In the genomic region with DNA sequence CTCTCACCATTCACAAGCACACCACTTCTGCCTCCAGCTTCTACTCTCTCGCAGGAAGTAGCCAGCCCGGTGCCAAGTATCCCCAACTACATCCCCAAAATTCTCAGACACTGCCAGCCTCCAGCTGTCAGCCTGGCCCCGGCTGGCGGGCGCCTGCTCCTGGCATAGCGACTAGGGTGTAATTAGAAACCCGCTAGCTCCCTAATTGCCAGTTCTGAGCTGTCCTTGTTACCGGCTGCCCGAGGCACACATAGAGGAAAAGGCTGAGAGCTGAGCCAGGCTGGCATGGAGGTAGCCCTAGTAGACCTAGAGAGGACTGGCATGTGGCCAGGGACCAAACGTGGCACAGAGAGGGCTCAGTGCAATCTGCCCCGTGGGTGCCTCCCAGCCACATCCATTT, we compare ENCODE assay signal across 8 mouse cellular contexts. TPM values are rescaled to one million over a fixed set of nuclear protein-coding genes. Genes with fewer than 3 reads are reported as not detected.
DNase-seq lines count a peak whose midpoint lies in the region; ATAC-seq and TF ChIP-seq lines count a peak whose summit lies in the region.

No protein-coding gene starts in this region.

- intact Hi-C loops in heart, postnatal 10 days (cut with DNase I): no loop called here

- H3K9ac ChIP-seq in midbrain, embryonic 11.5 days (ENCODE audit: low read length): no peak overlapping the region
- no peak overlapping the region for H3K9ac ChIP-seq in midbrain, embryonic 15.5 days
- H3K9ac ChIP-seq in embryonic facial prominence, embryonic 15.5 days: no peak overlapping the region
- no peak overlapping the region for H3K9ac ChIP-seq in lung, postnatal 0 days (replicated peaks; ENCODE audit: low read depth)

- no peaks in the 10 kb centered on the region for H3K9me3 ChIP-seq in midbrain, embryonic 11.5 days (ENCODE audit: control insufficient read depth, low read length)
- no peaks in the 10 kb centered on the region for H3K9me3 ChIP-seq in midbrain, embryonic 15.5 days
- H3K9me3 ChIP-seq in embryonic facial prominence, embryonic 15.5 days (replicated peaks): no peaks in the 10 kb centered on the region; the same call in 1 of the 2 replicates
- no peaks in the 10 kb centered on the region for H3K9me3 ChIP-seq in lung, postnatal 0 days (ENCODE audit: low read length)

- no peaks in the 10 kb centered on the region for H3K36me3 ChIP-seq in midbrain, embryonic 11.5 days (ENCODE audit: control insufficient read depth, insufficient read depth, low read length)
- no peaks in the 10 kb centered on the region for H3K36me3 ChIP-seq in midbrain, embryonic 15.5 days (replicated peaks)
- H3K36me3 ChIP-seq in embryonic facial prominence, embryonic 15.5 days: no peaks in the 10 kb centered on the region
- H3K36me3 ChIP-seq in lung, postnatal 0 days (ENCODE audit: insufficient read depth, low read length): no peaks in the 10 kb centered on the region

- 90% methylated on average over 11 of the region's 11 CpGs for WGBS in midbrain, embryonic 11.5 days
- 72% methylated on average over 11 of the region's 11 CpGs for WGBS in midbrain, embryonic 15.5 days
- 60% methylated on average over 11 of the region's 11 CpGs for WGBS in embryonic facial prominence, embryonic 15.5 days
- 72% methylated on average over 11 of the region's 11 CpGs for WGBS in lung, postnatal 0 days

- DNase-seq in midbrain, embryonic 11.5 days (ENCODE audit: low spot score, missing footprints): peak; percentile 8
- DNase-seq in layer of hippocampus, adult 9-10 months (ENCODE audit: low spot score): peak; percentile 38
- DNase-seq in right cerebral cortex, postnatal 25 days: peak; percentile 65
- no peak for DNase-seq in lung, postnatal 0 days (ENCODE audit: low spot score)
- DNase-seq in heart, postnatal 10 days: no peak
- no peak for DNase-seq in embryo, embryonic 10.5 days (ENCODE audit: low spot score)

- no peak overlapping the region for H3K4me2 ChIP-seq in midbrain, embryonic 11.5 days
- no peak overlapping the region for H3K4me2 ChIP-seq in midbrain, embryonic 15.5 days
- no peak overlapping the region for H3K4me2 ChIP-seq in embryonic facial prominence, embryonic 15.5 days (replicated peaks)
- H3K4me2 ChIP-seq in lung, postnatal 0 days (replicated peaks; ENCODE audit: low read depth, low read length): no peak overlapping the region

- H3K4me3 ChIP-seq in midbrain, embryonic 11.5 days (ENCODE audit: low read depth, low read length): no peak overlapping the region
- H3K4me3 ChIP-seq in midbrain, embryonic 15.5 days: no peak overlapping the region
- no peak overlapping the region for H3K4me3 ChIP-seq in embryonic facial prominence, embryonic 15.5 days (replicated peaks)
- no peak overlapping the region for H3K4me3 ChIP-seq in lung, postnatal 0 days (ENCODE audit: low read depth, low read length)

- no peak for TF ChIP-seq EP300 in lung, postnatal 0 days (IDR thresholded peaks at IDR 0.05)

- no peak overlapping the region for H3K27ac ChIP-seq in midbrain, embryonic 11.5 days (ENCODE audit: low read depth, low read length)
- no peak overlapping the region for H3K27ac ChIP-seq in midbrain, embryonic 15.5 days
- no peak overlapping the region for H3K27ac ChIP-seq in embryonic facial prominence, embryonic 15.5 days (replicated peaks)
- no peak overlapping the region for H3K27ac ChIP-seq in lung, postnatal 0 days (ENCODE audit: low read length)

- no peaks in the 10 kb centered on the region for H3K4me1 ChIP-seq in midbrain, embryonic 11.5 days (ENCODE audit: control insufficient read depth, insufficient read depth, low read length)
- no peaks in the 10 kb centered on the region for H3K4me1 ChIP-seq in midbrain, embryonic 15.5 days
- 0 out of 2 replicates have a peak, but pooled peaks cover 5% of the 10 kb centered on the region for H3K4me1 ChIP-seq in embryonic facial prominence, embryonic 15.5 days
- H3K4me1 ChIP-seq in lung, postnatal 0 days (ENCODE audit: insufficient read depth, low read depth, low read length): no peaks in the 10 kb centered on the region

- ATAC-seq in midbrain, embryonic 11.5 days (ENCODE audit: low FRiP score): no peak
- ATAC-seq in midbrain, embryonic 15.5 days (replicated peaks): no peak
- ATAC-seq in embryonic facial prominence, embryonic 15.5 days (ENCODE audit: insufficient number of reproducible peaks, low FRiP score, low TSS enrichment, low read depth): peak; percentile 76
- ATAC-seq in lung, postnatal 0 days: no peak

- no peak for TF ChIP-seq CTCF in lung, postnatal 0 days (IDR thresholded peaks at IDR 0.05)

- no peaks in the 10 kb centered on the region for H3K27me3 ChIP-seq in midbrain, embryonic 11.5 days (ENCODE audit: control insufficient read depth, insufficient read depth, low read length)
- no peaks in the 10 kb centered on the region for H3K27me3 ChIP-seq in midbrain, embryonic 15.5 days (replicated peaks)
- no peaks in the 10 kb centered on the region for H3K27me3 ChIP-seq in embryonic facial prominence, embryonic 15.5 days
- H3K27me3 ChIP-seq in lung, postnatal 0 days (replicated peaks; ENCODE audit: insufficient read depth, low read length): no peaks in the 10 kb centered on the region

RNA-seq across cellular contexts. Expression of a gene that starts 8.1 kb away (rescaled TPM):
- not detected in 2 replicates for polyA plus RNA-seq in midbrain, embryonic 11.5 days (2014; fragmentation: Nextera tagmentation; extraction: Ambion mirVana)
- polyA plus RNA-seq in midbrain, embryonic 15.5 days (2015; fragmentation: Nextera tagmentation; extraction: Ambion mirVana): 0.37 TPM in 1 of 2 replicates, not detected in the other
- polyA plus RNA-seq in embryonic facial prominence, embryonic 15.5 days (2015; fragmentation: Nextera tagmentation; extraction: Ambion mirVana): 0.09 TPM in 1 of 2 replicates, not detected in the other
- polyA plus RNA-seq in lung, postnatal 0 days (2015; fragmentation: Nextera tagmentation; extraction: Ambion mirVana): 0.14 and 0.19 TPM in 2 replicates
- total RNA-seq in heart, postnatal 10 days (2021): not detected

RNA-seq across cellular contexts. Expression of a gene that starts 8.8 kb away (rescaled TPM):
- 56.2 and 58.2 TPM in 2 replicates for polyA plus RNA-seq in midbrain, embryonic 11.5 days (2014; fragmentation: Nextera tagmentation; extraction: Ambion mirVana)
- polyA plus RNA-seq in midbrain, embryonic 15.5 days (2015; fragmentation: Nextera tagmentation; extraction: Ambion mirVana): 29.8 and 42.7 TPM in 2 replicates
- 393 and 406 TPM in 2 replicates for polyA plus RNA-seq in embryonic facial prominence, embryonic 15.5 days (2015; fragmentation: Nextera tagmentation; extraction: Ambion mirVana)
- polyA plus RNA-seq in lung, postnatal 0 days (2015; fragmentation: Nextera tagmentation; extraction: Ambion mirVana): 58.0 and 64.2 TPM in 2 replicates
- total RNA-seq in heart, postnatal 10 days (2021): 10 to 100 TPM; 23.6 to 29.0 TPM

RNA-seq across cellular contexts. Expression of a gene that starts 23.2 kb away (rescaled TPM):
- polyA plus RNA-seq in midbrain, embryonic 11.5 days (2014; fragmentation: Nextera tagmentation; extraction: Ambion mirVana): 2.8 and 3.9 TPM in 2 replicates
- polyA plus RNA-seq in midbrain, embryonic 15.5 days (2015; fragmentation: Nextera tagmentation; extraction: Ambion mirVana): 8.4 and 8.7 TPM in 2 replicates
- polyA plus RNA-seq in embryonic facial prominence, embryonic 15.5 days (2015; fragmentation: Nextera tagmentation; extraction: Ambion mirVana): 6.3 and 7.4 TPM in 2 replicates
- 5.9 and 7.2 TPM in 2 replicates for polyA plus RNA-seq in lung, postnatal 0 days (2015; fragmentation: Nextera tagmentation; extraction: Ambion mirVana)
- 1 to 10 TPM; 7.8 to 8.3 TPM for total RNA-seq in heart, postnatal 10 days (2021)

RNA-seq across cellular contexts. Expression of a gene that starts 30.2 kb away (rescaled TPM):
- 7.6 and 8.9 TPM in 2 replicates for polyA plus RNA-seq in midbrain, embryonic 11.5 days (2014; fragmentation: Nextera tagmentation; extraction: Ambion mirVana)
- 2.2 and 2.8 TPM in 2 replicates for polyA plus RNA-seq in midbrain, embryonic 15.5 days (2015; fragmentation: Nextera tagmentation; extraction: Ambion mirVana)
- 35.1 and 38.0 TPM in 2 replicates for polyA plus RNA-seq in embryonic facial prominence, embryonic 15.5 days (2015; fragmentation: Nextera tagmentation; extraction: Ambion mirVana)
- 6.1 and 8.7 TPM in 2 replicates for polyA plus RNA-seq in lung, postnatal 0 days (2015; fragmentation: Nextera tagmentation; extraction: Ambion mirVana)
- 1 to 10 TPM; 8.1 to 9.3 TPM for total RNA-seq in heart, postnatal 10 days (2021)

RNA-seq across cellular contexts. Expression of a gene that starts 55.3 kb away (rescaled TPM):
- 94.9 and 100.0 TPM in 2 replicates for polyA plus RNA-seq in midbrain, embryonic 11.5 days (2014; fragmentation: Nextera tagmentation; extraction: Ambion mirVana)
- 54.8 and 56.4 TPM in 2 replicates for polyA plus RNA-seq in midbrain, embryonic 15.5 days (2015; fragmentation: Nextera tagmentation; extraction: Ambion mirVana)
- 51.7 and 52.5 TPM in 2 replicates for polyA plus RNA-seq in embryonic facial prominence, embryonic 15.5 days (2015; fragmentation: Nextera tagmentation; extraction: Ambion mirVana)
- polyA plus RNA-seq in lung, postnatal 0 days (2015; fragmentation: Nextera tagmentation; extraction: Ambion mirVana): 19.7 and 22.5 TPM in 2 replicates
- total RNA-seq in heart, postnatal 10 days (2021): 100 to 1,000 TPM; 103 to 109 TPM

Comparison
In these comparisons a context has a peak if more than half of its experiments do, and no peak if none do; other contexts are left out.
1. DNase-seq: peak in midbrain, embryonic 11.5 days (single experiment), layer of hippocampus, adult 9-10 months (single experiment) and right cerebral cortex, postnatal 25 days (single experiment); none in lung, postnatal 0 days (single experiment), heart, postnatal 10 days (0 of 2) and embryo, embryonic 10.5 days (single experiment).